Mouse (Mus musculus) leukemia stem cell, adult 10-12 weeks (primary cell): Measurements from ENCODE around the gene Catspere2. TPM values are rescaled to one million over a fixed set of nuclear protein-coding genes. Genes with fewer than 3 reads are reported as not detected.

Experiments
- polyA plus RNA-seq: library from polyadenylated mRNA; stranded (reverse); fragments of >175 nt; gene quantifications from 2 replicates; pipeline ENCODE4 v1.2.3, GENCODE M21; 2012; ENCODE audit warnings: low replicate concordance

The Catspere2 gene
- 0.11 and 0.33 TPM in 2 replicates for polyA plus RNA-seq

GRCm38 (mm10) chr1:177983024-177983450 is at the start of gene Catspere2:
TSS of gene Catspere2 (plus strand) at chr1:177983423.

GRCm38 (mm10) chr1:178187216-178187791 is 204.1 kb downstream of the Catspere2 start, which contains the start of gene Desi2:
TSS of gene Desi2 (plus strand) at chr1:178187417.

Other genes starting within 250 kb of the Catspere2 start
- 24.1 and 47.1 TPM in 2 replicates for gene Adss, start 186.9 kb upstream of the Catspere2 start, polyA plus RNA-seq
- 7.2 and 8.3 TPM in 2 replicates for gene Desi2, start 204.0 kb downstream of the Catspere2 start, polyA plus RNA-seq